Mouse (Mus musculus) neural tube, embryonic 15.5 days (tissue): ENCODE measurements at regions not wholly inside any gene's neighbourhood (a gene's known extent, or its start where the extent isn't known, plus 50 kb on each side); places are given as distances from the start of the nearest gene placed in this dataset.

Experiments
- ATAC-seq: fragments of 200-750 bp; cut with Nextera tagmentation; 2 replicates; pipeline ENCODE4 v1.8.0; 2017; ENCODE audit warnings: mild to moderate bottlenecking, moderate TSS enrichment, moderate library complexity; ENCODE audit not compliant: low FRiP score
- H3K27ac ChIP-seq: fragments of 300-500 bp; sonication (generic); replicated peaks from 2 replicates; pipeline ENCODE4 v1.5.1; 2015; ENCODE audit warnings: mild to moderate bottlenecking, inconsistent platforms
- H3K27me3 ChIP-seq: fragments of 300-500 bp; sonication (generic); replicated peaks from 2 replicates; pipeline ENCODE4 v1.6.1; 2015; ENCODE audit warnings: inconsistent platforms
- H3K36me3 ChIP-seq: fragments of 300-500 bp; sonication (generic); 2 replicates; pipeline ENCODE4 v1.6.1; 2015; ENCODE audit warnings: inconsistent platforms
- H3K4me1 ChIP-seq: fragments of 300-500 bp; sonication (generic); 2 replicates; pipeline ENCODE4 v1.6.1; 2015; ENCODE audit warnings: inconsistent platforms
- H3K4me2 ChIP-seq: fragments of 300-500 bp; sonication (generic); 2 replicates; pipeline ENCODE4 v1.6.1; 2015; ENCODE audit warnings: inconsistent platforms, mild to moderate bottlenecking, moderate library complexity
- H3K4me3 ChIP-seq: fragments of 300-500 bp; sonication (generic); replicated peaks from 2 replicates; pipeline ENCODE4 v1.5.1; 2015; ENCODE audit warnings: mild to moderate bottlenecking, inconsistent platforms
- H3K9ac ChIP-seq: fragments of 300-500 bp; sonication (generic); replicated peaks from 2 replicates; pipeline ENCODE4 v1.6.1; 2015; ENCODE audit warnings: mild to moderate bottlenecking, inconsistent platforms
- H3K9me3 ChIP-seq: fragments of 300-500 bp; sonication (generic); replicated peaks from 2 replicates; pipeline ENCODE4 v1.6.1; 2016; ENCODE audit warnings: inconsistent platforms
- WGBS: fragments of 180-500 bp; shearing (Covaris S2); methylation state at CpG from one replicate; pipeline ENCODE4 v1.1.7; 2015; ENCODE audit warnings: mixed read lengths; 5-methylcytosine and 5-hydroxymethylcytosine counted together

DNA sequence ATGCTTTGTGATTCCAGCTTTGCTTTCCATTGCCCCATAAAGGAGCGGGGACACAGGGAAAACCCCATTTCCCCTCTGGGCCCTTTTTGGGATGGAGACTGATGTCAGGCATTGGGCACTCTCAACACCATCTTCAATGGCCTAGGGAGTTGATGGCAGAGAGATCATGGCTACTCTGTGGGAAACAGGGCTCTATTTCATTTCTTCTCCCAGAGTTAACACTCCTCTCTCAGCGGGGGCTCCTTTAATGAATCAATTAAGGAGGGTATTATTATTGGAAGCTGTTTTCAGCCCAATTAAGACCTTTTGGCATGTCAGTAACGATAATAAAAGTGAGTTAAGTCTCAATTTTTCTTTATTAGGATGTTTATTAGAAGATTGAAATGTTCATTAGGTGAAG is 250.4 kb downstream of the Sec16b start:
- Histone ChIP-seq H3K4me3 (no peak overlapping the region), H3K9ac (no peak overlapping the region), H3K4me1 (peaks cover 3% of the 10 kb centered on the region; the same call in 1 of the 2 replicates), H3K9me3 (no peaks in the 10 kb centered on the region), H3K27me3 (no peaks in the 10 kb centered on the region; the same call in 1 of the 2 replicates), H3K4me2 (no peak overlapping the region), H3K36me3 (no peaks in the 10 kb centered on the region), H3K27ac (no peak overlapping the region)
- no peak for ATAC-seq
- 47% methylated on average over 3 of the region's 3 CpGs for WGBS

DNA sequence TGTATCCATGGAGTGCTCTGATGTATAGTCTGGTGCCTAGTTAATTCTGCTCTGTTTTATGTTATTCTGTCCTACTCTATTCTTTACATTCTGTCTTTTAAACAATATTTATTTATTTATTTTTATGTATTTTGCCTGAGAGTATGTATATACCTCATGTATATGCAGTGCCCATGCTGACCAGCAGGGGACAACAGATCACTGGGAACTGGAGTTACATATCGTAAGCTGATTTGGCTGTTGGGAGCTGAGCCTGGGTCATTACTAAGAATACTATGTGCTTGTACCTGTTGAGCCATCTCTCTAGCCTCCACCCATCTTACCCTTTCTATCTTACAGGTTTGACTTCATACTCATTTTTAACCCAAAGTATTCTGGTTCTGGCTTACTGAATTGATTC is 251.8 kb downstream of the Sec16b start:
- no peak for ATAC-seq
- Histone ChIP-seq H3K4me3 (no peak overlapping the region), H3K36me3 (no peaks in the 10 kb centered on the region), H3K9ac (no peak overlapping the region), H3K27ac (no peak overlapping the region), H3K9me3 (no peaks in the 10 kb centered on the region), H3K4me1 (peaks cover 3% of the 10 kb centered on the region; the same call in 1 of the 2 replicates), H3K27me3 (no peaks in the 10 kb centered on the region), H3K4me2 (no peak overlapping the region)
- WGBS, result 94% methylated on average over 1 of the region's 1 CpGs

DNA sequence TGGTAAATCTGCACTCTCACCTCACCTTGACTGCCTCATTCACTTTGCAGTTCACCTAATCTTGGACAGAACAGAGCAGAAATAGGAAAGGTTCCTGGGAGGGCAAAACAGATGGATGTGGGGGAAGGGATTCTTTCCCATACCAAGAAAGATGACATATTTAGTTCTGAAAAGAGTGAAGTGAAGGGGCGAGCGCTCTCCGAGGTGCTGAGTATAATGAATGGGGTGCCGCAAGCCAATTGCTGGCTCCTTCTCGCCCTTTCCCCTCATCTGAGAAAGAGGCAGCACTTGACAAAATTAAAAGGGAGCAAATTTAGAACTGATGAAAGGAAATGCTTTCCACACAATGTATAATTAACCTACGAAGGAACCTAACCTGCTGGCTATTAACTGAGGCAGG is 261.7 kb downstream of the Sec16b start:
- Histone ChIP-seq H3K27ac (no peak overlapping the region), H3K36me3 (no peaks in the 10 kb centered on the region), H3K4me2 (no peak overlapping the region), H3K27me3 (no peaks in the 10 kb centered on the region), H3K4me1 (no peaks in the 10 kb centered on the region), H3K4me3 (no peak overlapping the region), H3K9ac (no peak overlapping the region), H3K9me3 (no peaks in the 10 kb centered on the region)
- WGBS, result 60% methylated on average over 6 of the region's 6 CpGs
- no peak for ATAC-seq

DNA sequence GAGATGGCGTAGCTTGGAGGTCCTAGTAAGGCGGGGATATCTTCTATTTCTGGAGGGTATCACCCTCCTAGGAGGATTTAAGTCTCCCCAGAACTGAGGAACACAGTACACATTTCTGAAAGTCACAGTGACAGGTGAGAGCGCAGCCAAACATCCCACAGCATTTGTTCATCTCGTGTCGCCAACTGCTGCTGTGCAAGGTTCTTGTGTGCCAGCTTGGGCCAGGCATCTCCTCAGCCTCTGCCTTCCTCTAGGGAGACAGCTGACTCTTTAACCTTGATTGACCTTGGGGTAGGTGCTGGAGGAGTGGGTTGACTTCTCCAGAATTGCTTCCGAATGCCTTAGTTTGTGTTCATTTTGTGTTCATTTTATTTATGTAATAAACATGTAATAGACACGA is 291.2 kb downstream of the Sec16b start:
- Histone ChIP-seq H3K9ac (no peak overlapping the region), H3K4me1 (peaks cover 14% of the 10 kb centered on the region), H3K9me3 (no peaks in the 10 kb centered on the region), H3K4me2 (no peak overlapping the region), H3K36me3 (no peaks in the 10 kb centered on the region), H3K27me3 (no peaks in the 10 kb centered on the region), H3K27ac (no peak overlapping the region), H3K4me3 (no peak overlapping the region)
- 94% methylated on average over 7 of the region's 7 CpGs for WGBS
- ATAC-seq, result no peak

DNA sequence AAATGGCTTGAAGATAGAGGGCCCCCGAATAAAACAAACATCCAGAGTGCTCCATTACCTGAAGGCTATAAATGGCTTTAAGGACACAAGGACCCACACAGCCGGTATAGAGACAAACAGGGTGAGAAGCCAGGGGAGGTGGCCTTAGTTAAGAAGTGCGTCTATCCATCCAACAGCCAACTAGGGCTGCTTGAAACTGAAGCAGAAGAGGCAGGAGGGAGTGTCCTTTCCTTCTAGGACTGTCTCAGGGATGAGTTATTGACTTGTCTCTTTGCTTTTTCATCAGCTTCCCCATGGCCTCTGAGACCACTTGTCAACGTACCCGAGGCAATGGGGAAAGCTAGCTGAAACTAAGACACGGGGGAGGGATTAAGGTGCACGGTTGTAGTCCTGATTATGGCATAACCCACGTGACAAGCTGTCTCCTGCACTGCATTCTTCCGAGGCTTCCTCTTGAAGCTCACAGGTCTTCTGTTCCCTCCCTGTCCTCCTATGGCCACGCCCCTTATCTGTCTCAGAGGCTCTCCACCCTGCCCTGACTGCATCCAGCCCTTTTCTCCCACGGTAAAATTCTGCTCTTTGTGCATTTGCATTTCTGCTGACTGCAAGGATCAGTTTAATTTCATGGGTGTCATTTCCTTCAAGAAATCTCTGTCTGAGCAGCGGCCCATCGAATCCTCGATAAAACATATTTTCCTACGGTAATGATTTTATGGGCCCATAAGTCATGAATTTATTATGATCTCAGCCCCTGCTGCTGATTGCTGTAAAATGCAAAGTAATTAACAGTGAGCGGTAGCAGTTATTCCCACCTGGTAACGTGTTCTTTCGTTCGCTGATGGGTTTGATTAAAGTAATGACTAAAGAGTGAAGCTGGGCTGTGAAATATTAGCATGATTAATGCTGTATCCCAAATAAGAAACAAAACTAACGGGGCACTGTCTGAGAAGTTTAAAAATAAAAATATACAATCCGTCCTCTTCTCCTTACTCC is 292.3 kb downstream of the Sec16b start:
- ATAC-seq, result peak; percentile 84; the same call in 1 of the 2 replicates
- Histone ChIP-seq H3K9ac (no peak overlapping the region), H3K9me3 (no peaks in the 10 kb centered on the region), H3K27me3 (no peaks in the 10 kb centered on the region), H3K36me3 (no peaks in the 10 kb centered on the region), H3K4me3 (no peak overlapping the region), H3K27ac (peak overlapping the region; percentile 39), H3K4me2 (peak overlapping the region; percentile 44), H3K4me1 (peaks cover 14% of the 10 kb centered on the region)
- WGBS, result 30% methylated on average over 21 of the region's 21 CpGs

DNA sequence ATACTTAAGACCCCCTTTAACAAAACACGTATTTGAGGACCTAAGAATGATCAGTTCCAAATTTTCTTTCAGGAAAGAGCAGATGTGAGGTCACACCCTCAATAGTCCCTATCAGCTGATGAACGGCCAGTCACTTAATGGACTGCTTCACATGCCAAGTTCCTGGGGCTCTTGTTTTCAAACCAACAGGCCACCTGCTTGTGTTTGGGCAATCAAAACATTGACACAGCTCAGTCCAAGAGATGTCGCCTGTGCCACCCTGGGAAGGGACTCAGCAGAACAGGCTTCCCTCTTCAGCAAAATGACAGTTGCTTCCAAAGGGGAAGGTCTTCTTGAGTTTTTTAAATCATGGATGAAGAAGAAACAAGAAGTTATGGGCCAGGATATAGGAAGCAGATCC is 294.6 kb downstream of the Sec16b start:
- H3K9me3 ChIP-seq, result no peaks in the 10 kb centered on the region
- H3K27me3 ChIP-seq, result no peaks in the 10 kb centered on the region
- H3K36me3 ChIP-seq, result no peaks in the 10 kb centered on the region
- no peak overlapping the region for H3K4me3 ChIP-seq
- no peak overlapping the region for H3K27ac ChIP-seq
- WGBS, result 80% methylated on average over 3 of the region's 3 CpGs
- no peak overlapping the region for H3K9ac ChIP-seq
- ATAC-seq, result no peak
- H3K4me2 ChIP-seq, result no peak overlapping the region
- H3K4me1 ChIP-seq, result peaks cover 14% of the 10 kb centered on the region

DNA sequence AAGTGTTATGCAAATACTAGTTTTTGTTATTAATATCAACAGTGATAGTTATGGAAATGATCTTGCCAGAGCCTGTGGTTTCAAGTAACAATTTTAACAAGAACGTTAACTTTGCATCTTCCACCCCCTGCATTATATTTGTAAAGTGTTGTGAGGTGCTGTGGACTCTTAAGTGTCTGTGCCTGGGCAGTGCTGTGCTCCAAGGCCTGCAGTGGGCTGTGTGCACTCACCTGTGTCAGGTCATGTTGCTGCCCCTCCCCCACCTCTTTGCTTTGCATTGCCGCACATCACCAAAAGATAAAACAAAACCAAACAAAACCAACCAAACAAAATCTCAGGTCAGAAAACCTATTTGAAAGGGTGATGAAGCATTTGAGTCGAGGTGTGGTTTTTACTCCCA is 297.7 kb downstream of the Sec16b start:
- H3K9me3 ChIP-seq, result no peaks in the 10 kb centered on the region
- ATAC-seq, result no peak
- 85% methylated on average over 3 of the region's 3 CpGs for WGBS

DNA sequence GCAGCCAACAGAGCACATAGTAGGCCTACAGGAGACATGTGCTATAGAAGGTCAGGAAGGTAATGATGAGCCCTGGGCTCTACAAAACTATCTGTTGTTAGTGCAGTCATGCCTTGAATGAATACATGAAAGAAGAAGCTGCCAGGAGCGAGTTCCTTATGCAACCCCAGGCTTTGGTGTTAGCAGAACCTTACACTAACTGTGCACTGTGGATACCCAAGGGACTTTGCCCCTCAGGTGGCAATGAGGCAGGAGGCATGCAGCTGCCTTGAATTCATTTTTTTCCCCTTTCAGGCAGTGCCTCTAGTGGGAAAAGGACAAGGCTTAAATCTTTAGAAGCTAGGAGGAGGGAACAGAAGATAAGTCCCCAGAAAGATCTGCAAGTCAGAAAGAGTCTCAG is 299.8 kb downstream of the Sec16b start:
- Histone ChIP-seq H3K4me2 (no peak overlapping the region), H3K4me1 (0 out of 2 replicates have a peak, but pooled peaks cover 3% of the 10 kb centered on the region), H3K27me3 (no peaks in the 10 kb centered on the region), H3K4me3 (no peak overlapping the region), H3K9me3 (no peaks in the 10 kb centered on the region), H3K36me3 (no peaks in the 10 kb centered on the region), H3K9ac (no peak overlapping the region), H3K27ac (no peak overlapping the region)
- no peak for ATAC-seq
- 96% methylated on average over 1 of the region's 1 CpGs for WGBS

More for the DNA sequence above, 297.7 kb downstream of the Sec16b start:
- Histone ChIP-seq H3K36me3 (no peaks in the 10 kb centered on the region), H3K4me2 (no peak overlapping the region), H3K9ac (no peak overlapping the region), H3K4me3 (no peak overlapping the region), H3K4me1 (peaks cover 5% of the 10 kb centered on the region), H3K27me3 (no peaks in the 10 kb centered on the region), H3K27ac (no peak overlapping the region)

DNA sequence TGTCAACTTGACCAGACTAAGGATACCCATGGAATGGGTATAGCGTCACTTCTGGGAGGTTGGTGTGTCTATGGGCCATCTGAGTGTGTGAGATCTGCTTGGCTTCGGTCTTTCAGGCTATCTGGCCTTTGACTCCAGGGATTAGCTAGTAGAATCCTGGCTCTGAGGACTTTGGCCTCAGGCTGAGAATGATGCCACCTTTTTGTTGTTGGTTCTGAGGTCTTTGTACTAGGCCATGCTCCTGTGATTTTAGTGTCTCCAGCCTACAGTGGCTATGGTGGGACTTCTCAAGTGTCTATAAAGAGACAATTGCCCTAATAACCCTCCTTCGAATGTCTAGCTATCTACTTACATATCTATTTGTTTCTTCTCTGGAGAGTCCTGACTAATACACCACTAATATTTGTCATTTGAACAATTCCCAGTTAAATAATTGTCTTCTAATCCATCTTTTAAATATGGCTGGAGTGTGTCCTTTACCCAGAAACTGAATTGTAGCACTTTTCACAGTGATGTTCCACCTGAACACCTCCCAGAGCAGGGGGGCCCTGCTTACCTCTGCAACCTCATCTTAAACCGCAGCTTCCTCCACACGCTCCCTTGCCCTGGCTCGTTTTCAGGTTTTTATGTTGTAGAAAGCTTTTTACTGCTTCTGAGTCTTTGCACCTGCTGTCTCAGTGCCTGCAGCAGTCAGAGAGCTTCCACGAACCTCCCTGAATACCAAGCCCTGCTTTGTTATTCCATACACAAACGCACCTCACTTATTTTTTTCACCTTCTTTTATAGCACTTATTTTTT is 303.3 kb downstream of the Sec16b start:
- Histone ChIP-seq H3K27ac (no peak overlapping the region), H3K4me1 (0 out of 2 replicates have a peak, but pooled peaks cover 3% of the 10 kb centered on the region), H3K9me3 (no peaks in the 10 kb centered on the region), H3K4me3 (no peak overlapping the region), H3K4me2 (no peak overlapping the region), H3K9ac (no peak overlapping the region), H3K36me3 (no peaks in the 10 kb centered on the region), H3K27me3 (no peaks in the 10 kb centered on the region)
- ATAC-seq, result no peak
- WGBS, result 53% methylated on average over 8 of the region's 8 CpGs

DNA sequence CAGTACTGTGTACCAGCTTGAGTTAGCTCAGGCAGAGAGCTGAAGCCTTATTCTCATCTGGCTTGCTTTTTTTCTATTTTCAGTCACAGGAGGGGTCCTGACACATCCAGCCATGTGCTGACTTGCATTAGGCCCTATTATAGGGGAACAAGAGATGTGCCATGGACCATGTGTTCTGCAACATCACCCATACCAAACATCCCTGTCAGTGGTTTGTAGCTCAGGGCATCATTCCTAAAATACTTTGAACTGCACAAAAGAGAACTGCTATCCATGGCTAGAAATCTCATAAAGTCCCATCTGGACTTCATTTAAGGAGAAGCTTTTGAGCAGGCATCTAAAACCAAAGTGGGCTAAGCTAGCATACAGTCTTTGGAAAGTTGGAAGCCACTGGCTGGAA is 304.1 kb downstream of the Sec16b start:
- H3K4me1 ChIP-seq, result 0 out of 2 replicates have a peak, but pooled peaks cover 3% of the 10 kb centered on the region
- H3K9ac ChIP-seq, result no peak overlapping the region
- H3K27me3 ChIP-seq, result no peaks in the 10 kb centered on the region
- no peak overlapping the region for H3K4me3 ChIP-seq
- no peaks in the 10 kb centered on the region for H3K9me3 ChIP-seq
- H3K4me2 ChIP-seq, result no peak overlapping the region
- ATAC-seq, result no peak
- no peak overlapping the region for H3K27ac ChIP-seq
- no peaks in the 10 kb centered on the region for H3K36me3 ChIP-seq

DNA sequence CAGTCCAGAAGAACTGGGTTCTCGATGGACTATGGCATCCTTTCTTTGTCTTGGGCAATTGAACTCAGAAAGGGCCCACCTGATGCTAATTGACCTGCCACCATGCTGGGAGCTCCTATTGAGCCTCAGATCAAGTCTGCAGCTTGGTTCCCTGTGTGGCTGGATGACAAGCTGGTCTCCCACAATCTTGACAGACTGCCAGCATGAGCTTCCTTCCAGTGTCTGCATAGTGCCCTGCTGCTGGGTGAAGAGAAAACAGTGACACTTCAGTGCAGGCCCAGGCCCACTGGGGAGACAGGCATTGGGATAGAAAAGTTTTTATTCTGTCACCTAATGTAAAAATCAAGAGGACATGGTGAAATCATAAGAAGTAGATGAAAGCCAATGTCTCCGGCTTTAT is 321.4 kb downstream of the Sec16b start:
- Histone ChIP-seq H3K4me2 (no peak overlapping the region), H3K36me3 (no peaks in the 10 kb centered on the region), H3K27me3 (no peaks in the 10 kb centered on the region), H3K4me1 (no peaks in the 10 kb centered on the region), H3K9me3 (no peaks in the 10 kb centered on the region), H3K4me3 (no peak overlapping the region), H3K27ac (no peak overlapping the region), H3K9ac (no peak overlapping the region)
- 47% methylated on average over 2 of the region's 2 CpGs for WGBS
- no peak for ATAC-seq

DNA sequence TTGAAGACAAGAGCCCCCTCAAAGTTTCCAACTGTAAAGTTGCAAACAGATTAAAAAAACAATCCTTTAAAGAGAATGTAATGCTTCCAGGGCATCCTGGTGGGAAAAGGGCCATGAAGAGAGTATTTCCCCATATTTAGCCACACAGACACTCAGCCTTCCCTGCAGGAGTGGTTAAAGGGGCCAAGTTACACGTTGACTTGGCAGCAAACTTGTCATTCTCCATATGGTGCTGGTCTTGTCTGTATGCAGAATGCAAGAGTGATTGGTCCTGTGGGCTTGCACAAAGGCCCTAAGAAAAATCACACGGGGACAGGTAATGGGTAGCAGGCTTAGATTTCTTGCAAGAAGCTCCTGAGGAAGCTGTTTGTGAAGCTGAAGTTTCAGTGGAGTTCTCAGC is 325.0 kb downstream of the Sec16b start:
- H3K9me3 ChIP-seq, result no peaks in the 10 kb centered on the region
- H3K9ac ChIP-seq, result no peak overlapping the region
- H3K4me1 ChIP-seq, result no peaks in the 10 kb centered on the region
- H3K4me3 ChIP-seq, result no peak overlapping the region
- no peak for ATAC-seq
- no peak overlapping the region for H3K4me2 ChIP-seq
- WGBS, result 40% methylated on average over 2 of the region's 2 CpGs
- no peak overlapping the region for H3K27ac ChIP-seq
- H3K27me3 ChIP-seq, result no peaks in the 10 kb centered on the region
- no peaks in the 10 kb centered on the region for H3K36me3 ChIP-seq
